Mouse (Mus musculus): ENCODE data around the gene Rd3.

- TF ChIP-seq POLR2A (IDR thresholded peaks at IDR 0.05; ENCODE audit: control insufficient read depth in 1 of 2, insufficient read depth in 1 of 2, low read depth in 1 of 2, low read length in 2 of 2, poor library complexity in 1 of 2) = no peak
- TF ChIP-seq TBP (IDR thresholded peaks at IDR 0.05; ENCODE audit: low read depth, low read length) = peak; percentile 78
These were observed 22.1 kb upstream of the Rd3 start for GRCm38 (mm10) chr1:191955101-191955500.

Data from MEL (cell line).